Mouse (Mus musculus): Measurements from ENCODE around the gene Srarp. TPM values are rescaled to one million over a fixed set of nuclear protein-coding genes. Genes with fewer than 3 reads are reported as not detected.

Gene Srarp
- polyA plus RNA-seq, 1 experiment from 2014 or later: 0.62 TPM

DNA sequence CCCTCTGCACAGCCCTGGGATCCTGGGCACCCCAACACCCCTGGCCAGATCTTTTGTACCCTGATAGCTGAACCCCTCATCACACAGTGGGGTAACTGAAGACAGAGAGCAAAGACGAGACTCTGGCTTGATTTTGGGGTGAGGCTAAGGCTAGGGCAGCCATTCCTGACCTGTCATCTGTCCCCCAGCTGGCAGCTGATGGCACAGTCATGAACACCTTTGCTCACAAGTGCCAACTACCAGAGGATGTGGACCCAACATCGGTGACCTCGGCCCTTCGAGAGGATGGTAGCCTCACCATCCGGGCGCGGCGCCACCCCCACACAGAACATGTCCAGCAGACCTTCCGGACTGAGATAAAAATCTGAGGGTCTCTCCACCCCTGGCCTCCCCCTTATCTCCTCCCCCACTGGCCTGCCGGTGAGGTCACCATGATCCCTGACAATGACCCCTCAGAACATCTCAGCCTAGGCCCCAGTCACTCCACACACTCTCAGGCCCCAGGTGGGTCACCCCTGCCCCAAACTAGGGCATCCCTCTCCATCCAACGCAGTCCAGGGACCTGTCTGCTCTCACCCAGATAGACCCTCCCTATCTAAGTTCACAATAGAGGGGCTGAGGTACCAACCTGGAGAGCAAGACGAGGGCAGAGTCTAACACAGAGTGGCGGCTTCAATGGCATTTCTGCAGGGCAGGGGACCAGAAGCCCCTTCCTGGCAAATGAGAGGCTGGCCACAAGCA is 12.0 kb downstream of the Srarp start:
- H3K36me3 ChIP-seq (ENCODE audit: control insufficient read depth, insufficient read depth, low read length): no peaks in the 10 kb centered on the region
- H3K27ac ChIP-seq (ENCODE audit: low read length): no peak overlapping the region
- H3K4me1 ChIP-seq (ENCODE audit: control insufficient read depth, insufficient read depth, low read length): peaks cover 11% of the 10 kb centered on the region
- H3K4me2 ChIP-seq (ENCODE audit: low read length): no peak overlapping the region
- H3K4me3 ChIP-seq (ENCODE audit: low read depth, low read length): no peak overlapping the region
- no peaks in the 10 kb centered on the region for H3K9me3 ChIP-seq (replicated peaks; ENCODE audit: control insufficient read depth, low read length, poor library complexity, severe bottlenecking)
- ATAC-seq: no peak
- WGBS: 88% methylated on average over 13 of the region's 13 CpGs
- H3K27me3 ChIP-seq (ENCODE audit: control insufficient read depth, insufficient read depth, low read depth, low read length): peaks cover 3% of the 10 kb centered on the region; the same call in 1 of the 2 replicates
- H3K9ac ChIP-seq (ENCODE audit: low read depth, low read length): no peak overlapping the region

GRCm38 (mm10) chr4:141423288-141423687 is 12.6 kb downstream of the Srarp start:
- WGBS: 84% methylated on average over 5 of the region's 5 CpGs
- H3K27me3 ChIP-seq (ENCODE audit: control insufficient read depth, insufficient read depth, low read depth, low read length): peaks cover 3% of the 10 kb centered on the region; the same call in 1 of the 2 replicates
- no peak overlapping the region for H3K27ac ChIP-seq (ENCODE audit: low read length)
- no peak overlapping the region for H3K4me2 ChIP-seq (ENCODE audit: low read length)
- no peak overlapping the region for H3K9ac ChIP-seq (ENCODE audit: low read depth, low read length)
- no peak overlapping the region for H3K4me3 ChIP-seq (ENCODE audit: low read depth, low read length)
- no peak for ATAC-seq
- no peaks in the 10 kb centered on the region for H3K36me3 ChIP-seq (ENCODE audit: control insufficient read depth, insufficient read depth, low read length)
- H3K9me3 ChIP-seq (replicated peaks; ENCODE audit: control insufficient read depth, low read length, poor library complexity, severe bottlenecking): no peaks in the 10 kb centered on the region
- H3K4me1 ChIP-seq (ENCODE audit: control insufficient read depth, insufficient read depth, low read length): peaks cover 11% of the 10 kb centered on the region

DNA sequence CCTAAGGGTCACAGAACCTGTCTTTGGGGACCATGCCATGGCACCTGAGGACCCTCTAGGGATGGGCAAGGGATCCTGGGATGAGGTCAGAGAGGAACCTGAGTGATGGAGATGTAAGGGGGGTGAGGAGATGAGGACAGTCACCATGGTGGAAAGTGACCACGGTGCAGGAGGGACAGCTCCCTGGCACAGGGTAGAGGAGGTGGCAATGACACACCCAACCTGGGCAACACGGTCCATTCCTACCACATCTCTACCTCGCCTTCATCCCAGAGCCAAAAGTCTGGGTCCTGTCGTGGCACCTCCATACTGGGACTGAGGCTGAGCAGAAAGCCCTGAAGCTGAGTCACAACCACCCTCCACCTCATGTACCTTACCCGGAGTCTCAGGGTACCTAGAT is 13.1 kb downstream of the Srarp start:
- H3K9ac ChIP-seq (ENCODE audit: low read depth, low read length): no peak overlapping the region
- no peak overlapping the region for H3K27ac ChIP-seq (ENCODE audit: low read length)
- H3K9me3 ChIP-seq (replicated peaks; ENCODE audit: control insufficient read depth, low read length, poor library complexity, severe bottlenecking): no peaks in the 10 kb centered on the region
- ATAC-seq: no peak
- H3K36me3 ChIP-seq (ENCODE audit: control insufficient read depth, insufficient read depth, low read length): no peaks in the 10 kb centered on the region
- 75% methylated on average over 5 of the region's 5 CpGs for WGBS
- no peak overlapping the region for H3K4me3 ChIP-seq (ENCODE audit: low read depth, low read length)
- 0 out of 2 replicates have a peak, but pooled peaks cover 3% of the 10 kb centered on the region for H3K27me3 ChIP-seq (ENCODE audit: control insufficient read depth, insufficient read depth, low read depth, low read length)
- no peak overlapping the region for H3K4me2 ChIP-seq (ENCODE audit: low read length)
- H3K4me1 ChIP-seq (ENCODE audit: control insufficient read depth, insufficient read depth, low read length): peaks cover 11% of the 10 kb centered on the region

GRCm38 (mm10) chr4:141421423-141421822 is 14.5 kb downstream of the Srarp start:
- Histone ChIP-seq H3K27me3 (ENCODE audit: control insufficient read depth, insufficient read depth, low read depth, low read length) (0 out of 2 replicates have a peak, but pooled peaks cover 3% of the 10 kb centered on the region), H3K4me1 (ENCODE audit: control insufficient read depth, insufficient read depth, low read length) (peaks cover 10% of the 10 kb centered on the region), H3K36me3 (ENCODE audit: control insufficient read depth, insufficient read depth, low read length) (no peaks in the 10 kb centered on the region), H3K4me3 (ENCODE audit: low read depth, low read length) (no peak overlapping the region), H3K9me3 (replicated peaks; ENCODE audit: control insufficient read depth, low read length, poor library complexity, severe bottlenecking) (no peaks in the 10 kb centered on the region), H3K27ac (ENCODE audit: low read length) (no peak overlapping the region), H3K9ac (ENCODE audit: low read depth, low read length) (no peak overlapping the region), H3K4me2 (ENCODE audit: low read length) (no peak overlapping the region)
- ATAC-seq: no peak
- WGBS: 75% methylated on average over 14 of the region's 14 CpGs

DNA sequence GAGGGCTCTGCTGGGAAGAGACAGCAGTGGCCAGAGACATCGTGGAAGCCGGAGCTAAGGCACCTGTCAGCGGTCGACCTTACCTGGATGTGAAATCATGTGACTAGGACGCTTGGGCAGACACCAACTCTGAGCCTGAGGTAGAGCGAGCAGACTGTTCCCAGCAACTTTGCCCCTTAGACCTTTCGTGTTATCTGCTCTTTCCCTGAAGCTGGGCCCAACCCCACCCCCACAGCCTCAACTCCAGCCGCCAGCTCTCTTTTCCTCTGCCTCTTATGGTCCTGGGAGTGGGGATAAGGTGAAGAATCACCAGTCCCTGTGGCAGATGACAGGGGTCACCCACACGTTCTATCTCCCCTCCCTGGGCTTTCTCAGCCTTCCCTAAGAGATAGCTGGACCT is 15.0 kb downstream of the Srarp start:
- no peaks in the 10 kb centered on the region for H3K36me3 ChIP-seq (ENCODE audit: control insufficient read depth, insufficient read depth, low read length)
- H3K4me3 ChIP-seq (ENCODE audit: low read depth, low read length): no peak overlapping the region
- H3K9me3 ChIP-seq (replicated peaks; ENCODE audit: control insufficient read depth, low read length, poor library complexity, severe bottlenecking): no peaks in the 10 kb centered on the region
- no peak overlapping the region for H3K9ac ChIP-seq (ENCODE audit: low read depth, low read length)
- peaks cover 5% of the 10 kb centered on the region for H3K4me1 ChIP-seq (ENCODE audit: control insufficient read depth, insufficient read depth, low read length)
- ATAC-seq: no peak
- H3K27me3 ChIP-seq (ENCODE audit: control insufficient read depth, insufficient read depth, low read depth, low read length): 0 out of 2 replicates have a peak, but pooled peaks cover 3% of the 10 kb centered on the region
- no peak overlapping the region for H3K4me2 ChIP-seq (ENCODE audit: low read length)
- 57% methylated on average over 9 of the region's 9 CpGs for WGBS
- no peak overlapping the region for H3K27ac ChIP-seq (ENCODE audit: low read length)

DNA sequence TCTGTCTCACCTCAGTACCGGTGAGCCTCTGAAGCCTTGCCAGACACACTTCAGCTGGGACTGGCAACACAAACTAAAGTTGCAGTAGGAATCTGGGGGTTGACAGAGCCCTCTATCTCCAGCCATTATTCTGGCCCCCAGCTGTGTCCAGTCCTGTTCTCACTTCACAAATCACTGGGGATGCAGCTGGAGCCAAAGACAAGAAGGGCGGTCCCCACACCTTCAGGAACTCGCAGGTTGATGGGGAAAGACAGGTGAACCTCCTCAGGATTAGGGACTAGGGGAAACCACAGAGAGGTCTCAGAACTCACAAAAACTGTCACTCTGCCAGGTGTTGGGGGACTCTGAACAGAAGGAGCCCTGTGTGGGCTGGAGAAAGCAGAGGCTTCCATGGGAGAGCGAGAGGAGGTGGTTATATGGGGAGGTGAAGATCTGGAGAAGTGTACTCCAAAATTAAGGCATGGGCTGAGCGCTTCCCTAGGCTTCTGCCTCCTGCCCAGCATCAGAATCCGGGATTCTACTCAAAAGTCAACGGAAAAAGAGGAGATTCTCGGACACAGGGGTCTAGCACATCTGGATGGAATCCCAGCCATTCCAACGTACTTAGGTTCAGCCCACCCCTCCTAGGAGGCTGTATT is 15.6 kb downstream of the Srarp start, which contains the start of gene Hspb7:
Gene Hspb7, plus strand, starts transcription at position 588 of the 638 bp plus-strand sequence.
- H3K27me3 ChIP-seq (ENCODE audit: control insufficient read depth, insufficient read depth, low read depth, low read length): 0 out of 2 replicates have a peak, but pooled peaks cover 3% of the 10 kb centered on the region
- no peaks in the 10 kb centered on the region for H3K9me3 ChIP-seq (replicated peaks; ENCODE audit: control insufficient read depth, low read length, poor library complexity, severe bottlenecking)
- no peak within 1 kb of the TSS for H3K27ac ChIP-seq (ENCODE audit: low read length)
- H3K4me3 ChIP-seq (ENCODE audit: low read depth, low read length): no peak within 1 kb of the TSS
- no peak within 1 kb of the TSS for H3K9ac ChIP-seq (ENCODE audit: low read depth, low read length)
- no peak within 1 kb of the TSS for H3K4me2 ChIP-seq (ENCODE audit: low read length)
- H3K36me3 ChIP-seq (ENCODE audit: control insufficient read depth, insufficient read depth, low read length): no peaks in the 10 kb centered on the region
- H3K4me1 ChIP-seq (ENCODE audit: control insufficient read depth, insufficient read depth, low read length): peaks cover 1% of the 10 kb centered on the region; the same call in 1 of the 2 replicates
- 69% methylated on average over 9 of the region's 9 CpGs for WGBS
- no peak for ATAC-seq

- WGBS: 67% methylated on average over 27 of the region's 27 CpGs
- no peaks in the 10 kb centered on the region for H3K4me1 ChIP-seq (ENCODE audit: control insufficient read depth, insufficient read depth, low read length)
- H3K9me3 ChIP-seq (replicated peaks; ENCODE audit: control insufficient read depth, low read length, poor library complexity, severe bottlenecking): no peaks in the 10 kb centered on the region
- H3K36me3 ChIP-seq (ENCODE audit: control insufficient read depth, insufficient read depth, low read length): no peaks in the 10 kb centered on the region
- H3K27ac ChIP-seq (ENCODE audit: low read length): no peak overlapping the region
- H3K9ac ChIP-seq (ENCODE audit: low read depth, low read length): no peak overlapping the region
- H3K4me2 ChIP-seq (ENCODE audit: low read length): no peak overlapping the region
- ATAC-seq: no peak
- no peaks in the 10 kb centered on the region for H3K27me3 ChIP-seq (ENCODE audit: control insufficient read depth, insufficient read depth, low read depth, low read length)
- no peak overlapping the region for H3K4me3 ChIP-seq (ENCODE audit: low read depth, low read length)
These were observed 16.3 kb downstream of the Srarp start for GRCm38 (mm10) chr4:141419398-141420191.

DNA sequence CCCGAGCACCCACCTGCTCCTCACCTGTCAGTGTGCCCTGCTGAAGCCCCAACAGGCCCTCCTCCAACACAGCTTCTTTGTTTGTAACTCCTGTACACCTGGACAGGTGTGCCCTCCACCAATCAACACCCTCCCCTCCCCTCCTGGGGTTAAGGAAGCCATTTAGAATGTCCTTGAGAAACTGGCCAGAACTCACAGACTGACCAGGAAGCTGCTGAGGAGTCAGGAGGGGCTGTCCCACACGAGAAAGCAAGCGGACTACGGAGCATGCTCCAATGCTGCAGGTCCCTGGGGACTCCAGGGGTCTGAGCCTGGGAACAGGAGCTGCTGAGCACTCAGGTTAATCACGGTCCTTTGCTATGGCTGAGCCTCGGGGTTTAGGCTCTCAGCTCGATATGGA is 20.0 kb downstream of the Srarp start, which contains the start of gene Clcnkb:
Gene Clcnkb, minus strand, starts transcription at position 91 of the 400 bp plus-strand sequence.
- Histone ChIP-seq H3K9me3 (replicated peaks; ENCODE audit: control insufficient read depth, low read length, poor library complexity, severe bottlenecking) (peaks cover 2% of the 10 kb centered on the region; the same call in 1 of the 2 replicates), H3K9ac (ENCODE audit: low read depth, low read length) (no peak within 1 kb of the TSS), H3K4me3 (ENCODE audit: low read depth, low read length) (no peak within 1 kb of the TSS), H3K4me2 (ENCODE audit: low read length) (no peak within 1 kb of the TSS), H3K36me3 (ENCODE audit: control insufficient read depth, insufficient read depth, low read length) (no peaks in the 10 kb centered on the region), H3K27me3 (ENCODE audit: control insufficient read depth, insufficient read depth, low read depth, low read length) (no peaks in the 10 kb centered on the region), H3K4me1 (ENCODE audit: control insufficient read depth, insufficient read depth, low read length) (no peaks in the 10 kb centered on the region), H3K27ac (ENCODE audit: low read length) (no peak within 1 kb of the TSS)
- ATAC-seq: no peak
- WGBS: 67% methylated on average over 7 of the region's 7 CpGs

Data from midbrain, embryonic 16.5 days (tissue).